Mouse (Mus musculus) lung, postnatal 0 days (tissue): Measurements from ENCODE around the gene Ccdc117.
A peak's percentile ranks its signal among the peaks of the same experiment; 100 is the strongest.

Experiments used
- CTCF ChIP-seq: IDR thresholded peaks from 2 replicates; pipeline ENCODE4 v1.5.1; 2016; ENCODE audit warnings: antibody characterized with exemption, mild to moderate bottlenecking
- EP300 ChIP-seq: IDR thresholded peaks from 2 replicates; pipeline ENCODE4 v1.6.1; 2016; ENCODE audit warnings: antibody characterized with exemption, mild to moderate bottlenecking, control low read depth

DNA sequence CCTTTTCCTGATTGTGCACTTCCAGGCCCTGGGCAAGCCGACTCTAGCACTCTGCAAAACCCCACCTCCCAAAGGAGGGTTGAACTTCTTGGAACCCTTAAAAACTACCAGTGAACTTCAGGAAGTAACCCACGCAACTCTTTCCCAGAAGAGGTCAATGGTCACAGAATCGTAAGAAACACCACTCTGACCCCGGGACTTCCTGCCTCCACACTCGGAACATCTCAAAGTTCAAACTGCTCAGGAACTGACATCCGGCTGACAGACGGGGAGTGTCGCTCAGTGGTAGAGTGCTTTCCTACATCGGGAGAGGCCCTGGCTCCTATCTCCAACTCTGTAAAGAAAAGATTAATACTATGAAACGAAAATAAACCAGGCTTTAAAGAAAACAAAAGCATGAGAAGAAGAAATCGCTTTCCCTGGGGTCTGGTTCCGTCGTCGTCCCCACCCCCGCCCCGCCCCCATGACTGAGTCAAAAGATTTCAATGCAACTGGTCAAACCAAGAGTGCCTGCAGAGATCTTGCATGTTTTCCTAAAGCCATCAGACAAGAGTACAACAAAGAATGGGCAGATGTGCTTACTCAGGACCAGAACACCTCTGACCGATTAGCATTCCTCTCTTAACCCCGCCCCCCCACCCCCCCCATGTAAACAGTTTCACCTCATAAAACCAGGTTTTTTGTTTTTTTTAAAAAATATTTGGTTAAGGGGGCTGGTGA is 36.0 kb downstream of the Ccdc117 start:
- TF ChIP-seq CTCF (no peak), EP300 (peak; percentile 82)
